Mouse (Mus musculus) MEL (cell line): ENCODE measurements around the gene Ppdpf.

Experiments used
- BHLHE40 ChIP-seq: IDR thresholded peaks from 2 replicates; pipeline ENCODE4 v1.6.1; 2012; ENCODE audit warnings: low read depth, mild to moderate bottlenecking, inconsistent platforms, low read length, improper control_type of control experiment, borderline replicate concordance
- CTCF ChIP-seq, 3 experiments: IDR thresholded peaks in 2 of 3; conservative IDR thresholded peaks in 1 of 3; 2 replicates each; pipeline ENCODE4 v1.5.1; 2011 to 2012; ENCODE audit warnings: low read length in 3 of 3, low read depth in 2 of 3, mild to moderate bottlenecking in 2 of 3, improper control_type of control experiment in 1 of 3, inconsistent platforms in 1 of 3, mixed read lengths in 1 of 3, moderate library complexity in 1 of 3; ENCODE audit not compliant: control insufficient read depth in 1 of 3, insufficient read depth in 1 of 3, poor library complexity in 1 of 3, severe bottlenecking in 1 of 3
- EP300 ChIP-seq, 2 experiments: IDR thresholded peaks; 2 replicates each; pipeline ENCODE4 v1.6.1; 2011; ENCODE audit warnings: improper control_type of control experiment in 2 of 2, low read length in 2 of 2, low read depth in 1 of 2, mild to moderate bottlenecking in 1 of 2
- ETS1 ChIP-seq: IDR thresholded peaks from 2 replicates; pipeline ENCODE4 v1.6.1; 2012; ENCODE audit warnings: low read depth, mild to moderate bottlenecking, inconsistent platforms, low read length, improper control_type of control experiment, moderate library complexity
- JUND ChIP-seq: IDR thresholded peaks from 2 replicates; pipeline ENCODE4 v1.6.1; 2011; ENCODE audit warnings: low read depth, mild to moderate bottlenecking, improper control_type of control experiment, low read length
- MAFK ChIP-seq: IDR thresholded peaks from 2 replicates; pipeline ENCODE4 v1.6.1; 2011; ENCODE audit warnings: low read depth, mild to moderate bottlenecking, low read length, improper control_type of control experiment, borderline replicate concordance
- MEF2A ChIP-seq: IDR thresholded peaks from 2 replicates; pipeline ENCODE4 v1.6.1; 2014; ENCODE audit warnings: low read depth, mild to moderate bottlenecking, inconsistent platforms, low read length, improper control_type of control experiment; ENCODE audit not compliant: poor library complexity, insufficient replicate concordance, severe bottlenecking; ENCODE audit errors: extremely low read depth
- MXI1 ChIP-seq: IDR thresholded peaks from 2 replicates; pipeline ENCODE4 v1.6.1; 2011; ENCODE audit warnings: mild to moderate bottlenecking, low read depth, low read length, improper control_type of control experiment
- POLR2A ChIP-seq, 2 experiments: IDR thresholded peaks; 2 replicates each; pipeline ENCODE4 v1.6.1; 2011 to 2012; ENCODE audit warnings: low read length in 2 of 2, mild to moderate bottlenecking in 2 of 2, control low read depth in 1 of 2, improper control_type of control experiment in 1 of 2, low read depth in 1 of 2, moderate library complexity in 1 of 2; ENCODE audit not compliant: control insufficient read depth in 1 of 2, insufficient read depth in 1 of 2, poor library complexity in 1 of 2
- ZC3H11A ChIP-seq: IDR thresholded peaks from 2 replicates; pipeline ENCODE4 v1.6.1; 2012; ENCODE audit warnings: low read depth, mild to moderate bottlenecking, inconsistent platforms, low read length, improper control_type of control experiment
- ZMIZ1 ChIP-seq: IDR thresholded peaks from 2 replicates; pipeline ENCODE4 v1.6.1; 2012; ENCODE audit warnings: low read depth, mild to moderate bottlenecking, inconsistent platforms, low read length, improper control_type of control experiment, moderate library complexity

DNA sequence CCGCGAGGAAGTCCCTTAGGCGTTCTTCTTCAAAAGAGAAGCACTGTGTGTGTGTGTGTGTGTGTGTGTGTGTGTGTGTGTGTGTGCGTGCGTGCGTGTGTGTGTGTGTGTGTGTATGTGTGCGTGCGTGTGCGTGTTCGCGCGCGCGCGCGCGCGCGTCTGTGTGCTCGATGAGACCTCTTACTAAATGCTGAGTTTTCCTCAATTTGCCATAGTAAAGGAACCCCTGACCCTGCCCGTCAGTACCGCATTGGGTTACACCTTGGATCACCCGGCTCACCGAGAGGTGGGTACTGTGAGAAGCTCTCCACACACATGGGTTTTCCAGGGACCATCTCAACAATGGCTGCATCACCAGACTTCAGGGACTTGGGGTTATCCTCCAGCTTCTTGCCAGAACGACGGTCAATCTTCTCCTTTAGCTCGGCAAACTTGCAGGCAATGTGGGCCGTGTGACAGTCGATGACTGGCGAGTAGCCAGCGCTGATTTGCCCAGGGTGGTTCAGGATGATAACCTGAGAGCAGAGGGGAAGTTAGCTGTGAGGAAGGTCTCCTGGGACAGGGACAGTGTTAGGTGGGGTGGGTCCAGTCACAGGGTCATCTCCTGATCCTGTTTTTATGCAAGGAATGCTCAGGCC, 38.6 kb upstream of the Ppdpf start:
- TF ChIP-seq CTCF (IDR thresholded peaks at IDR 0.05 in 2 of 3, conservative IDR thresholded peaks at IDR 0.05 in 1 of 3; ENCODE audit: control insufficient read depth in 1 of 3, insufficient read depth in 1 of 3, low read depth in 2 of 3, low read length in 3 of 3, poor library complexity in 1 of 3, severe bottlenecking in 1 of 3) (no peak), JUND (no peak), BHLHE40 (no peak), MEF2A (no peak), POLR2A (IDR thresholded peaks at IDR 0.05; ENCODE audit: control insufficient read depth in 1 of 2, insufficient read depth in 1 of 2, low read depth in 1 of 2, low read length in 2 of 2, poor library complexity in 1 of 2) (no peak), ZC3H11A (no peak), ZMIZ1 (no peak), MXI1 (no peak), MAFK (no peak), ETS1 (no peak), EP300 (IDR thresholded peaks at IDR 0.05; ENCODE audit: low read depth in 1 of 2, low read length in 2 of 2) (no peak)
